In genomic region chr2:79255192-79256000, GRCm38 (mm10) we compare ENCODE assay signal across 8 mouse cellular contexts. TPM values are rescaled to one million over a fixed set of nuclear protein-coding genes. Genes with fewer than 3 reads are reported as not detected.
DNase-seq lines count a peak whose midpoint lies in the region; ATAC-seq and TF ChIP-seq lines count a peak whose summit lies in the region.

Gene Itga4, plus strand, starts transcription at chr2:79255426.

- H3K4me3 ChIP-seq in heart, embryonic 13.5 days = peak within 1 kb of the TSS; percentile 55
- H3K4me3 ChIP-seq in kidney, postnatal 0 days (replicated peaks; ENCODE audit: low read depth, low read length) = peak within 1 kb of the TSS; percentile 38
- H3K4me3 ChIP-seq in liver, embryonic 11.5 days (ENCODE audit: low read depth, low read length) = peak within 1 kb of the TSS; percentile 58

- peak within 1 kb of the TSS; percentile 81 for H3K4me2 ChIP-seq in heart, embryonic 13.5 days
- H3K4me2 ChIP-seq in kidney, postnatal 0 days (ENCODE audit: low read length) = peak within 1 kb of the TSS; percentile 78
- peak within 1 kb of the TSS; percentile 77 for H3K4me2 ChIP-seq in liver, embryonic 11.5 days

- no peaks in the 10 kb centered on the region for H3K36me3 ChIP-seq in heart, embryonic 13.5 days
- no peaks in the 10 kb centered on the region for H3K36me3 ChIP-seq in kidney, postnatal 0 days (ENCODE audit: insufficient read depth, low read length)
- no peaks in the 10 kb centered on the region for H3K36me3 ChIP-seq in liver, embryonic 11.5 days (ENCODE audit: control insufficient read depth, insufficient read depth, low read length)

- WGBS in heart, embryonic 13.5 days = 1% methylated on average over 41 of the region's 41 CpGs
- under 1% methylated on average over 41 of the region's 41 CpGs for WGBS in kidney, postnatal 0 days
- WGBS in liver, embryonic 11.5 days = under 1% methylated on average over 41 of the region's 41 CpGs

- peak; percentile 88 for DNase-seq in CD4-positive helper T cell, adult 2 months (ENCODE audit: low read depth, low spot score)
- peak; percentile 86 for DNase-seq in c-Kit-negative CD71-positive TER-119-positive erythroid progenitor cells, embryonic 14.5 days (ENCODE audit: low read depth, low spot score)
- DNase-seq in kidney, postnatal 0 days (ENCODE audit: low spot score) = peak; percentile 85
- DNase-seq in liver, embryonic 11.5 days (ENCODE audit: low spot score) = peak; percentile 92
- DNase-seq in spleen, postnatal 36 days (ENCODE audit: low spot score in 2 of 2) = peak; percentile 97 to 98

- H3K9me3 ChIP-seq in heart, embryonic 13.5 days = no peaks in the 10 kb centered on the region
- H3K9me3 ChIP-seq in kidney, postnatal 0 days (replicated peaks; ENCODE audit: low read length) = no peaks in the 10 kb centered on the region
- H3K9me3 ChIP-seq in liver, embryonic 11.5 days (ENCODE audit: control insufficient read depth, low read length) = no peaks in the 10 kb centered on the region

- H3K9ac ChIP-seq in heart, embryonic 13.5 days = peak within 1 kb of the TSS; percentile 80
- H3K9ac ChIP-seq in kidney, postnatal 0 days (ENCODE audit: low read depth, low read length) = peak within 1 kb of the TSS; percentile 23
- peak within 1 kb of the TSS; percentile 94 for H3K9ac ChIP-seq in liver, embryonic 11.5 days (ENCODE audit: low read depth, low read length)

- H3K27me3 ChIP-seq in heart, embryonic 13.5 days (replicated peaks) = 0 out of 2 replicates have a peak, but pooled peaks cover 8% of the 10 kb centered on the region
- no peaks in the 10 kb centered on the region for H3K27me3 ChIP-seq in kidney, postnatal 0 days (ENCODE audit: insufficient read depth, low read length)
- H3K27me3 ChIP-seq in liver, embryonic 11.5 days (replicated peaks; ENCODE audit: control insufficient read depth, insufficient read depth, low read length) = no peaks in the 10 kb centered on the region

- TF ChIP-seq CTCF in kidney, postnatal 0 days (IDR thresholded peaks at IDR 0.05; ENCODE audit: low read depth) = peak; percentile 61

- peak; percentile 71 for ATAC-seq in erythroid progenitor cell, adult 5-6 weeks (replicated peaks; ENCODE audit: low FRiP score, poor library complexity, severe bottlenecking)
- ATAC-seq in heart, embryonic 13.5 days (ENCODE audit: extremely low read depth, insufficient number of reproducible peaks, low FRiP score, low TSS enrichment) = peak; percentile 60; the same call in 1 of the 2 replicates
- peak; percentile 70 for ATAC-seq in kidney, postnatal 0 days (replicated peaks; ENCODE audit: low FRiP score, low read depth)
- ATAC-seq in liver, embryonic 11.5 days (replicated peaks; ENCODE audit: low FRiP score) = peak; percentile 85
- ATAC-seq in monocyte, adult 5-6 weeks (replicated peaks; ENCODE audit: insufficient number of reproducible peaks, low FRiP score, low TSS enrichment, poor library complexity, severe bottlenecking) = peak; percentile 71

- peak within 1 kb of the TSS; percentile 61 for H3K27ac ChIP-seq in heart, embryonic 13.5 days (replicated peaks)
- 0 out of 2 replicates have a peak within 1 kb of the TSS, but pooled peaks have one; percentile 13 for H3K27ac ChIP-seq in kidney, postnatal 0 days
- H3K27ac ChIP-seq in liver, embryonic 11.5 days (ENCODE audit: low read depth, low read length) = peak within 1 kb of the TSS; percentile 91

- peaks cover 15% of the 10 kb centered on the region for H3K4me1 ChIP-seq in heart, embryonic 13.5 days
- 0 out of 2 replicates have a peak, but pooled peaks cover 8% of the 10 kb centered on the region for H3K4me1 ChIP-seq in kidney, postnatal 0 days (replicated peaks; ENCODE audit: insufficient read depth, low read length)
- H3K4me1 ChIP-seq in liver, embryonic 11.5 days (replicated peaks; ENCODE audit: control insufficient read depth, insufficient read depth, low read length) = peaks cover 16% of the 10 kb centered on the region

RNA-seq across cellular contexts. Expression of gene Itga4, which starts in this region (rescaled TPM):
- 282 and 314 TPM in 2 replicates for total RNA-seq in erythroid progenitor cell, adult 5-6 weeks (2015; ENCODE audit: low replicate concordance)
- 314 and 331 TPM in 2 replicates for total RNA-seq in erythroid progenitor cell, adult 5-6 weeks (2017; ENCODE audit: low replicate concordance)
- polyA plus RNA-seq in heart, embryonic 13.5 days (2015; fragmentation: Nextera tagmentation; extraction: Ambion mirVana) = 3.8 and 4.1 TPM in 2 replicates
- polyA plus RNA-seq in kidney, postnatal 0 days (2015; fragmentation: Nextera tagmentation; extraction: Ambion mirVana) = 1.8 and 2.2 TPM in 2 replicates
- 35.5 and 38.9 TPM in 2 replicates for polyA plus RNA-seq in liver, embryonic 11.5 days (2014; fragmentation: Nextera tagmentation; extraction: Ambion mirVana)
- total RNA-seq in monocyte, adult 5-6 weeks (2017) = 524 to 876 TPM (median 534 TPM) in 3 replicates

Comparison
In these comparisons a context has a peak if more than half of its experiments do, and no peak if none do; other contexts are left out.
1. Peak in every context shown above with its lines: DNase-seq, ATAC-seq, H3K4me3 ChIP-seq and H3K27ac ChIP-seq.
2. H3K27ac ChIP-seq: peak in every context shown above with its lines; median percentile 91 in liver, embryonic 11.5 days; 61 in heart, embryonic 13.5 days; 13 in kidney, postnatal 0 days.
3. H3K9ac ChIP-seq: peak in every context shown above with its lines; median percentile 94 in liver, embryonic 11.5 days; 80 in heart, embryonic 13.5 days; 23 in kidney, postnatal 0 days.